Mouse (Mus musculus): ENCODE data around the gene Psors1c2. TPM values are rescaled to one million over a fixed set of nuclear protein-coding genes. Genes with fewer than 3 reads are reported as not detected.

The Psors1c2 gene
- polyA plus RNA-seq, 1 experiment from 2014 or later: 0.81 TPM

- H3K4me3 ChIP-seq (ENCODE audit: low read depth, low read length): no peak overlapping the region
- H3K4me2 ChIP-seq (replicated peaks; ENCODE audit: low read depth, low read length): no peak overlapping the region
- ATAC-seq (ENCODE audit: insufficient number of reproducible peaks, insufficient read depth, low FRiP score, low read depth): no peak
- H3K9me3 ChIP-seq (ENCODE audit: control insufficient read depth, low read depth, low read length): no peaks in the 10 kb centered on the region
- H3K27ac ChIP-seq (ENCODE audit: low read length): no peak overlapping the region
- H3K4me1 ChIP-seq (ENCODE audit: control insufficient read depth, insufficient read depth, low read length): no peaks in the 10 kb centered on the region
- no peaks in the 10 kb centered on the region for H3K27me3 ChIP-seq (ENCODE audit: control insufficient read depth, insufficient read depth, low read length)
- WGBS: 18% methylated on average over 6 of the region's 6 CpGs
- no peaks in the 10 kb centered on the region for H3K36me3 ChIP-seq (ENCODE audit: control insufficient read depth, insufficient read depth, low read length)
- no peak overlapping the region for H3K9ac ChIP-seq (replicated peaks; ENCODE audit: low read depth, low read length)
Observed at GRCm38 (mm10) chr17:35578211-35578610, 45.2 kb downstream of the Psors1c2 start.

GRCm38 (mm10) chr17:35582900-35583299, 49.9 kb downstream of the Psors1c2 start:
- no peaks in the 10 kb centered on the region for H3K4me1 ChIP-seq (ENCODE audit: control insufficient read depth, insufficient read depth, low read length)
- no peak for ATAC-seq (ENCODE audit: insufficient number of reproducible peaks, insufficient read depth, low FRiP score, low read depth)
- no peaks in the 10 kb centered on the region for H3K27me3 ChIP-seq (ENCODE audit: control insufficient read depth, insufficient read depth, low read length)
- H3K4me2 ChIP-seq (replicated peaks; ENCODE audit: low read depth, low read length): no peak overlapping the region
- no peak overlapping the region for H3K4me3 ChIP-seq (ENCODE audit: low read depth, low read length)
- H3K36me3 ChIP-seq (ENCODE audit: control insufficient read depth, insufficient read depth, low read length): no peaks in the 10 kb centered on the region
- whole genome bisulfite sequencing: 94% methylated on average over 1 of the region's 1 CpGs
- no peaks in the 10 kb centered on the region for H3K9me3 ChIP-seq (ENCODE audit: control insufficient read depth, low read depth, low read length)
- no peak overlapping the region for H3K9ac ChIP-seq (replicated peaks; ENCODE audit: low read depth, low read length)
- no peak overlapping the region for H3K27ac ChIP-seq (ENCODE audit: low read length)

Other genes starting within 250 kb of the Psors1c2 start
- 0.49 and 0.60 TPM in 2 replicates for gene H2-Q1, start 212.8 kb upstream of the Psors1c2 start, polyA plus RNA-seq (2014; fragmentation: Nextera tagmentation; extraction: Ambion mirVana)
- 2.3 and 3.1 TPM in 2 replicates for gene H2-Q2, start 191.0 kb upstream of the Psors1c2 start, polyA plus RNA-seq (2014; fragmentation: Nextera tagmentation; extraction: Ambion mirVana)
- gene H2-Q4, start 153.6 kb upstream of the Psors1c2 start, polyA plus RNA-seq (2014; fragmentation: Nextera tagmentation; extraction: Ambion mirVana): 2.1 and 3.3 TPM in 2 replicates
- gene H2-Q6, start 108.4 kb upstream of the Psors1c2 start, polyA plus RNA-seq (2014; fragmentation: Nextera tagmentation; extraction: Ambion mirVana): 0.30 and 0.76 TPM in 2 replicates
- 2.6 and 4.6 TPM in 2 replicates for gene H2-Q7, start 94.0 kb upstream of the Psors1c2 start, polyA plus RNA-seq (2014; fragmentation: Nextera tagmentation; extraction: Ambion mirVana)
- 0.71 and 1.1 TPM in 2 replicates for gene H2-Q10, start 63.1 kb upstream of the Psors1c2 start, polyA plus RNA-seq (2014; fragmentation: Nextera tagmentation; extraction: Ambion mirVana)
- 0.17 TPM in 1 of 2 replicates, not detected in the other for gene Pou5f1, start 27.2 kb upstream of the Psors1c2 start, polyA plus RNA-seq (2014; fragmentation: Nextera tagmentation; extraction: Ambion mirVana)
- gene Tcf19, start 16.4 kb upstream of the Psors1c2 start, polyA plus RNA-seq (2014; fragmentation: Nextera tagmentation; extraction: Ambion mirVana): 87.4 and 90.1 TPM in 2 replicates
- gene Cchcr1, start 16.1 kb upstream of the Psors1c2 start, polyA plus RNA-seq (2014; fragmentation: Nextera tagmentation; extraction: Ambion mirVana): 16.7 and 19.0 TPM in 2 replicates
- gene Cdsn, start 18.9 kb downstream of the Psors1c2 start, polyA plus RNA-seq (2014; fragmentation: Nextera tagmentation; extraction: Ambion mirVana): 0.17 TPM in 1 of 2 replicates, not detected in the other
- 0.66 TPM in 1 of 2 replicates, not detected in the other for gene 2300002M23Rik, start 34.2 kb downstream of the Psors1c2 start, polyA plus RNA-seq (2014; fragmentation: Nextera tagmentation; extraction: Ambion mirVana)
- 20.2 and 25.2 TPM in 2 replicates for gene Sfta2, start 68.3 kb downstream of the Psors1c2 start, polyA plus RNA-seq (2014; fragmentation: Nextera tagmentation; extraction: Ambion mirVana)
- not detected in 2 replicates for gene Gm9573, start 93.4 kb downstream of the Psors1c2 start, polyA plus RNA-seq (2014; fragmentation: Nextera tagmentation; extraction: Ambion mirVana)
- gene Mucl3, start 110.5 kb downstream of the Psors1c2 start, polyA plus RNA-seq (2014; fragmentation: Nextera tagmentation; extraction: Ambion mirVana): 13.2 and 13.4 TPM in 2 replicates
- 14.0 and 18.7 TPM in 2 replicates for gene Vars2, start 134.4 kb downstream of the Psors1c2 start, polyA plus RNA-seq (2014; fragmentation: Nextera tagmentation; extraction: Ambion mirVana)
- gene Gtf2h4, start 140.5 kb downstream of the Psors1c2 start, polyA plus RNA-seq (2014; fragmentation: Nextera tagmentation; extraction: Ambion mirVana): 40.1 and 42.7 TPM in 2 replicates
- 50.4 and 50.6 TPM in 2 replicates for gene Ddr1, start 171.4 kb downstream of the Psors1c2 start, polyA plus RNA-seq (2014; fragmentation: Nextera tagmentation; extraction: Ambion mirVana)